Mouse (Mus musculus) urinary bladder, adult 18-20 months (tissue): ENCODE results near the gene Wnt16.
"Not testable (repeated sequence)": the region's sequence is repeated elsewhere in the genome, so short reads cannot be mapped to it uniquely, and the experiment has no call there.

Experiments
- DNase-seq, 2 experiments: peaks; one replicate each; pipeline ENCODE4 v3.0.0; 2022; ENCODE audit warnings: low spot score in 2 of 2, mixed read lengths in 2 of 2

Gene Wnt16

DNA sequence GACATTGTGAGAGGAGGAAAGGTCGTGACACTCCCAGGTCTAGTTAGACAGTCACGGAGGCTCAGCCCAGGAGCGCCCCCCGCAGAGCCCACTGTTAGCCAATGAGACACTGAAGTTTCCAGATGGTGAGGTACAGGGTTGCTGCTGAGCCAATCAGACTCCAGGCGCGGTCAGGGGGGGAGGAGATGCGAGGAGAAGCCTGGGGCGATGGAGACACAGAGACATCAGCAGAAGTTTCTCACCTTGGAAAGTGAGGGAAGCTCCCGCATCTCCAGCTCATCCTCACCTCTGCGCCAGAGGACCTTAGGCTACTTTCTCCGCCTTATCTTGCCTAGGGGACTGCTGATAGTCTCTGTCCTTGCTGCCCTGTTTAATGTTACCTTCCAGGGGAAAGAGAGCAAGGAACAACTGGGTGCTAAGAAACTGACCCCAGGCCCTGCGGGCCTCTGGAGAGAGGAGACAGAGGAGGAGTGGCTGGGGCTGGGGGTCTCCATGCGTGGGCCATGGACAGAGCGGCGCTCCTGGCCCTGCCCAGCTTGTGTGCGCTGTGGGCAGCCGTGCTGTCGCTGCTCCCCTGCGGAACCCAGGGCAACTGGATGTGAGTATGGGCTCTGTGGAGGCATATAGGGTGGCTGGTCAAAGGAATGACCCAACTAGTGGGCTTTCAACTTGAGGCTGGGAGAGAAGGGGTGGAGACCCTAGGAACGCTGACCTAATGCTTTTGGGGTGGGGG is at the start of gene Wnt16:
TSS of gene Wnt16 (plus strand) at position 224 of the 733 bp plus-strand sequence.
- DNase-seq = no peak

DNA sequence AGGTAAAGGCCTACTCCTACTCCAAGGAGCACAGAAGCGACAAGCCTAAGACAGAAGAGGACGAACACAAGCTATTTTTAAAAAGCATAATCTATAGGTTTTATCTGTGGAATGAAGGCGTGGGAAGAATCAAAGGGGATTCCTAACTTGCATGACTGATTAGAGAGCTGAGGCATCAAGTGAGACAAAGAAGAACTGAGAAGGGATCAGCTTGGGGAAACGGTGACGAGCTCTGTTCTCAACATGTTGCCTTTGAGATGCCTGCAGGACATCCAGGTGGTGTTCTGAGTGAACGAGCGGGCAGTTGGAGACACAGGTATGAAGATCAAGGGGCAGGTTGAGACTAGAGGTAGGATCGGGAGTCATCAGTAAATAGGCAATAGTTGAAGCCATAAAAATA is 44.7 kb upstream of the Wnt16 start:
- no peak for DNase-seq

DNA sequence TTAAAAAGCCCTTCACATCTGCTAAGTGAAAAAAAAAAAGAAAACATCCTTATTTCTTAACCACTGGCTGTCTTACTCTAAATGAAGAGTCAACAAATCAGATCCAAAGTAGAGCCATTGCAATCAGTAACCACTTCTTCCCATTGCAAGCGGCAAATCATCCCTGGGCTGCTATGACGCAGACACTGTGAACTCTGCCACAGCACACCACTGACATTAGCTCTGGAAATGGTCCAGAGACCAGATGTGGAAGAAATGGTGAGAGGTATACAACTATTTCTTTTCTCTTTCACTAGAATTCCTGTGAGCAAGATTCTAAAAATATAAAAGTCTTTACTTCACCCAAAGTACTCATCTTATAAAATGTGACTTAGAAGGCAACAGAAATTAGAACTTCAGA is 41.3 kb upstream of the Wnt16 start:
- DNase-seq = no peak

GRCm38 (mm10) chr6:22258784-22259183 is 29.2 kb upstream of the Wnt16 start:
- no peak for DNase-seq

DNA sequence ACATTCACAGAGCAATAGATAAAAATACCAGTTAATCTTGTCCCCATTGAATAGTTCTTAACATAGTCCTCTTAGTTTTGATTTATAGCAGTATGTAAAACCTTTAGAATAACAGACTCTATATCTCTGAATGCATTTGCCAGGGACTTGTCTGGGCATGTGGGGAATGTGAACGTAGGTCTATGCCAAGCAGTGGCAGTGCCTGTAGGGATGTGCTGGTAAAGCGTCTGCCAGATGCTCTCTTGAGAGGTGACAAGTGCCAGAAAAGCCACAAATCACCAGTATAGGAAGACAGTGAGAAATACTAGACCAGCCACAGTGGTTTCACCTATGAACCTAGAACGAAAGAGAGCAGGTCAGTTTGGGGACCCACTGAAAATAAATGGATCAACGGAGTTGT is 25.5 kb upstream of the Wnt16 start:
- DNase-seq = no peak

DNA sequence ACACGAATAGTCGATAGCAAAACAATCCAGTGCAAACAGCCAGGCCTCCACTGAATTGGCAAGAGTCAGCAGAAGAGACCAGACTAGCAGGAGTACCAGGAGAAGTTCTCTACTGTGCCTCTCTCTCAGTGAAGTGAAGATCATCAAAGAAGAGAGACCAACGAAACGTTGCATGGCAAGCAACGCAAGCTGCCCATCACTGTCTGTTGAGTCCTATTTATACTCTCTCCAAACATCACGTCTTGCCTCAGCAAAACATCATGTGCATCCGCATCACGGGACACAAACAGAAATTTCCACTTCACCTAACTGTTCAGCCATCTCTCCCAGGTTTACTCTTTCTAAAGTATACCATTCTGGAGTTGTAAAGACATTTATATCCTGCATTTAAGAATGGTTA is 23.9 kb upstream of the Wnt16 start:
- not testable (repeated sequence) for DNase-seq

DNA sequence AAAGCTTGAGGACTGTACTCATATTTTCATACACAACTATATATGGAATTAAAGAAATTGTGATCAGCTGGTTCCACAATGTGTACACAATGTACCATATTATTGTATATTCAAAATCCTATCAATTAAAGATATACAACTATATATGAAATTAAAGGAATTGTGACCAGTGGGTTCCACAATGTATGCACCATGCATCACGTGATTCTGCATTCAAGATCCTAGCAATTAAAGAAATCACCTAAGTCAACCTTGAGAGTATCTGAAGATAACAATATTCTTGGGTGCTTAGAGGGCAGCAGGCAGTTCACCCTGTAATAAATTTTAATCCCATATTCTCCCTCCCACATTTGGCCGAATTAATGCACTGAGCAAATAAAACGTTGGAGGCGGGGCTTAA is 22.0 kb upstream of the Wnt16 start:
- DNase-seq = no peak

- DNase-seq = no peak
These were observed 20.0 kb upstream of the Wnt16 start for GRCm38 (mm10) chr6:22267807-22268667.

DNA sequence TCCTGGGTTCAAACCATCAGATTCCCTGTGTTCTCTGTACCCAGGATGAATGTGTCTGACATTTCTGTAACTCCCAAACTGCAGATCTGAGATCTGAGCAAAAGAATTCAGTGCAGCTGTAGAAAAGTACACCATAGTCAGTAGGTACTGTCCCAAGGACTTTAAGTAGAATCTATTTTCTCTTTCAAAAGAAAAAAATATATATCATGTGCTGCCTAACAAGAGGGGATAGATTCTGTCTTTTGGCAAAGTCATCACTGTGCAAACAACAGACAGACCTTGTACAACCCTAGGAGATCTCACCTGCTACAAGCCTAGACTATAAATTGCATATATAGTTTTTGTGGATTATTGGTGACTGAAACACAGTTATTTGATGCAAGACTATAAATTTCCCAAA is 19.4 kb upstream of the Wnt16 start:
- no peak for DNase-seq

DNA sequence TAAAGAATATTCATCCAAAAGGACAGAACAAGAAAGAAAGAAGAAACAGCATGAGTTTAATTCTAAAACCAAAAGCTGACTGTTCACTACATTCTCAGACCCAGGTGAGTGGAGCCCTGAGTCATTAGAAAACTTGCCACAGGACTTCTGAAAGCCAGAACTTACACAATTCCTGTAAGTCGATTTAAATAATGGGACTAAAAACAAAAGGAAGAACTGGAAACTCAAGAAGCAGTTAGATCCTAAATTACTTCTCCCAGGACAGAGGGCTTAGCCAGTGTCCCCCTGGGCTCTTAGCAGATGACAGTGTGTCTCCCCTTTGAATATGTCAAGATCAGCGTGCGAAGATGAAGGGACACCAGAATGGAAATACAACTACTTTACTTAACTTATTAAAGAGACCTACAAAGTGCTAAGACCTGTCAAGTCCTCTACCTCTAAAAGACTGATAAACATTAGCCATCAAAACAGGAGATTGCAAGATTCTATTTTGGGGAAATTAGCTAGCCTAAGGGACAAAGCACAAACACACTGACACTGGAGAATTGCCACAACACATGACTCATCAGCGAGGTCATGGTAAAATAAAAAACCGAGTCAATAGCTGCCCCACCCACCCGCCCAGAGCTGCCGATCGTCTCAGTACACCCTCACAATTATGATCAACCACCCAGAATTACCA is 18.0 kb upstream of the Wnt16 start:
- no peak for DNase-seq

- DNase-seq = no peak
These were observed 10.1 kb upstream of the Wnt16 start for GRCm38 (mm10) chr6:22277941-22278340.

DNA sequence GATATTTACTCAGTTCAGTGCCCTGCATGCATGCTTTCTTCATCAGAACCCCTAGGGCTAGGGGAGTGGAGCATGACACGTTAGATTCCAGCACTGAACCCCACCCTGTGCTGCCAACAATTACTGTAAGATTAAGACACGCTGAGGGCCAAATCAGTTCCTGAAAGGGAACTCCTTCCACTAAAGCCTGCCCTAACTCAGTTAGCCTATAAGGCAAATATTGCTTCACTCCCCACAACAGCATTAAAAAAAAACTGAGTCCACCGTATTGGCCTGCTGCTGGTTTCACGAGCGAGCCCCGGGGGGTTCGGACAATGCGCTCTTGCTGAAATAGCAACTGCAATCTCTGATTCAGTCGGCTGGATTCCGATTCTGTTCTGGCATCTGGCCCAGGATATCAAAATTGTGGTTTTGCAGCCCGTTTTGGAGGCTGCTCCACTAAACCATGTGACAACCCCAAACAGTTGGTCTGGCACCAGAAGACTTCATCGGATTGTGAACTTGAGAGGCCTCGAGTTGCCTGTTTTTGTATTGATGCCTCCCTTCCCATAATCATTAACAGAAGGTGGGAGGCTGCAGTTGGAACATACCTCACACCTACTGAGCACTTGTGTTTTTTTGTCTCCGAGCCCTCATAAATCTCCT is 7.7 kb upstream of the Wnt16 start:
- DNase-seq = peak in 1 of 2 experiments; percentile 17

DNA sequence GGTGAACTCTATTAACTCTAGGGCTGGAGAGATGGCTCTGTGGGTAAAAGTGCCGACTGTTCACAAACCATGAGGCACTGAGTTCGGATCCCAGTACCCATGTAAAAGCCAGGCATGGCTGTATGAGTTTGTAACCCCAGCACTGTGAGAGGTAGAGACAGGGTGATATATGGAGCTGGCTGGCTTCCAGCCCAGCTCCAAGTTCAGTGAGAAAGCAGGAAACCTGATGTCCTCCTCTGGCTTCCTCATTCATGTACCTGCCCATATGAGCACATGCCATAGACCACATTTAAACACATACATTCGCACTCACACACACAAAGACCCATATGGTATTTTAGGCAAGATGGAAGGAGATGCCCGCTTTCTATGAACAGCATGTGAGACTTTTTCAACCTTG is 5.6 kb upstream of the Wnt16 start:
- no peak for DNase-seq

DNA sequence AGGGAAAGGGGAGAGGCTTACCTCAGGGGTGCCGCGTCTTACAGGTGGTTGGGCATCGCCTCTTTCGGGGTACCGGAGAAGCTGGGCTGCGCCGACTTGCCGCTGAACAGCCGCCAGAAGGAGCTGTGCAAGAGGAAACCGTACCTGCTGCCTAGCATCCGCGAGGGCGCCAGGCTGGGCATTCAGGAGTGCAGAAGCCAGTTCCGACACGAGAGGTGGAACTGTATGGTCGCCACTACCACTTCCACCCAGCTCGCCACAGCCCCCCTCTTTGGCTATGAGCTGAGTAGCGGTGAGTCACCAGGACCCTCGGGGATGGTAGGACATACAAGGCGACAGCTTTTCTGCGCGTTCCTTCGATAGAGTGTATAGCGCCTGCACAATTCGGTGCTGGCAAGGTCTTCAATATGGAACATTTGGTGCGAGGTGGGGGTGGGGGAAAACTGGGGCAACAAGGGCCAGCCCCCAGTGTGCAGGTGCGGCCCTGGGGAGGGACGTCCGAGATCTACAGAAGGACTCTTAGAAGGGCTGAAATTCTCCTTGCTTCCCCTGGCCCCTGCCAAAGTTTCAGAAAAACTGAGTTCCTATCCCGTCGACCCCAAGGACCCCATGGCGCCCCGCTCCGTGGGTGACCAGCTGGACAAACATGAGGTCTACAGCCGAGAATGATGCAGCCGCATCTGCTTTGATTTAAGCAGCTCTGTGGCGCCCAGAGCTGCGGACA is 872 bp downstream of the Wnt16 start:
- peak; percentile 10 to 37 for DNase-seq

DNA sequence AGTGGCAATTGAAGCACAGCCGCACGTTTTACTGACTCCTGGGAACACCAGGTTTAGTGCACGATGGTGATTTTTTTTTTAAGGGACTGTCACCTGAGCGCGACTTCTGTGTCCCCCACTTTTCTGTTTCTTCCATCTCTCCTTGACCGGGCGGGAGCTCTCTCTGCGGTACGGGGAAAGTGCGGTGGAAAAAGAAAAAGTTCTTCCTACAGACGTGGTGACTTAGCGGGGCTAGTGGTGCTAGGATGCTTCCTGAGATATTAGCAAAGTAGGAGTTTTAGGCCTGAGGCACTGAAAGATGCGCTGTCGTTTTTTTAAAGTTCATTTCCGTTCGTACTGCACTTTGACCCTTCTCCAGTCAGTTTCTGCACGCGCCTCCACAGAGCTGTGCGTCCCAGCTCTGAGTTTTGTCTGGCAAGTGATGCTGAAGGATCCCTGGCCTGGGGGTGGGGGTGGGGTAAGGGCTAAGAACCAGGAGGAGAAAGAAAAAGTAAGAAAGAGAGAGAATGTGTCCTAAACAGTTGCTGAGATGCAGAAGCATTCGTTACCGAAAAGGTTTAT is 1.5 kb downstream of the Wnt16 start:
- no peak for DNase-seq

DNA sequence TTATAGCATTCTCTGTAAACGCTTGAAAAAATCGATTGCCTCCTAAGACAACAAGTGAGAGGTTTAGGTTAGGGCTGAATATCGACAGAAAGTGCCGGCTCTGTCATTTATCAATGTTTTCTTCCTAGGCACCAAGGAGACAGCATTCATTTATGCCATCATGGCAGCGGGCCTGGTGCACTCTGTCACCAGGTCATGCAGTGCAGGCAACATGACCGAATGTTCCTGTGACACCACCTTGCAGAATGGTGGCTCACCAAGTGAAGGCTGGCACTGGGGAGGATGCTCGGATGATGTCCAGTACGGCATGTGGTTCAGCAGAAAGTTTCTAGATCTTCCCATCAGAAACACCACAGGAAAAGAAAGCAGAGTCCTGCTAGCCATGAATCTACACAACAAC is 2.8 kb downstream of the Wnt16 start:
- no peak for DNase-seq

DNA sequence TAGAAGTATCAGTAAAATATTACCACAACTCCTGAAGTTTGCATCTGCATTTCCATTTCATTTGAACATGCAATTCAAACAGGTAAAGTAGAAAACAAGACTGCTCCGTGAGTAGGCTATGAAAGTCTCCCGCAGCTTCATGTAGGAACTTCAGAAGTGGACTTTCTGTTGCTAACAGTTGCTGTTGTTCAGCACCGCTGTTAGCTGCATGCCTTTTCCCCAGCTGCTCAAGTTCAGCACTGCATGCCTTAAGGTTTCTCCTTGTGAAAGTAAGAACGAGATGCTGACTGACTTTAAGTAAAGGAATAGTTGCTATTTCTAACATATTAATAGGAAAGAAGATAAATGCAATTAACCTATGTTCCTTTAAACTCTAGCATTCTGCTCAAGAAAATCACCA is 4.0 kb downstream of the Wnt16 start:
- no peak for DNase-seq

GRCm38 (mm10) chr6:22293922-22294321 is 5.9 kb downstream of the Wnt16 start:
- no peak for DNase-seq

DNA sequence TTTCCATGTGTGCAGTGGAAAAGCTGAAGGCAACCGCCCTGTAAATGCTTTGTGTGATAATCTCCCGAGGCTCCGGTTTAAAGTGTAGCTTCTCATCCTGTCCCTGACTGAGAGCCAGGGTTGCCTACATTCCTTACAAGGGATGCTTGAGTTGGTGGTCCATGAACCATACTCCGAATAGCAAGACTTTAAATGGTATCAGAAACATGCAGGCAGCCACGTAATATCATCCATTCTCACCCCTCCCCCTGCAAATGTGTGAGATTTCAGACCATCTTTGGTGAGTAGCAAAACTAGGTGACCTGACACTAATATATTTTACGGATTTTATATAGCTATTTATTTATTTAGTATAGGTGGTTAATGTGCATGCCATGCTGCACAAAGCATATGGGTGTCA is 9.0 kb downstream of the Wnt16 start:
- DNase-seq = no peak

DNA sequence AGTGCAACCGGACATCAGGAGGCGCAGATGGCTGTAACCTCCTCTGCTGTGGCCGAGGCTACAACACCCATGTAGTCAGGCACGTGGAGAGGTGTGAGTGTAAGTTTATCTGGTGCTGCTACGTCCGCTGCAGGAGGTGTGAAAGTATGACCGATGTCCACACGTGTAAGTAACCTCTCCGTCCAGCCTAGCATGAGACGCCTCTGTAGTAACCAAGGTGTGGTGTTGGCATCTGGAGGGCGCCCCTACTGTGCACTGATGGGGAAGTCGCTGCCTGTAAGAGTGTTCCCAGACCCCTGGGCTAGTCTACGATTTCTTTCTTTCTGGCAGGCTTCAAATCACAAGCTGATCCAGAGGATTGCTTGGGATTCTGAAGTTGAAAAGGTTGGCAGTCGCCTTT is 10.0 kb downstream of the Wnt16 start:
- no peak for DNase-seq
